Mouse (Mus musculus) gastrocnemius, adult 18-20 months (tissue): ENCODE results near the gene Snph. TPM values are rescaled to one million over a fixed set of nuclear protein-coding genes. Genes with fewer than 3 reads are reported as not detected.
A peak's percentile ranks its signal among the peaks of the same experiment; 100 is the strongest.

Experiments
- DNase-seq: peaks from one replicate; pipeline ENCODE4 v3.0.0; 2021; ENCODE audit warnings: low spot score
- total RNA-seq, 2 experiments: library from RNA; stranded (reverse); gene quantifications; 2 replicates each; pipeline ENCODE4 v1.2.3; 2021

Snph gene
- total RNA-seq, 2 experiments from 2014 or later = 30.7 to 33.2 TPM

- DNase-seq = peak; percentile 17
Observed at GRCm38 (mm10) chr2:151543063-151543895, 89.1 kb downstream of the Snph start.

GRCm38 (mm10) chr2:151542323-151543062 lies 89.9 kb downstream of the Snph start, which contains the start of gene Fkbp1a:
Fkbp1a (plus strand) TSS chr2:151542483.
- DNase-seq = peak; percentile 98

Other genes with a start within 250 kb of the Snph start
- gene 4921509C19Rik, start 156.4 kb downstream of the Snph start, total RNA-seq = not detected
- 10 to 100 TPM; 81.6 to 83.1 TPM for gene Nsfl1c, start 138.4 kb downstream of the Snph start, total RNA-seq
- 100 to 1,000 TPM; 157 to 163 TPM for gene Fkbp1a, start 90.1 kb downstream of the Snph start, total RNA-seq
- 1 to 10 TPM in 1 of 2 experiments, under 1 TPM in 1; 0.74 to 1.2 TPM for gene Sdcbp2, start 60.0 kb downstream of the Snph start, total RNA-seq
- not detected for gene Rad21l, start 35.9 kb upstream of the Snph start, total RNA-seq
- gene Tmem74b, start 69.4 kb upstream of the Snph start, total RNA-seq = 1 to 10 TPM in 1 of 2 experiments, under 1 TPM in 1; 0.89 to 1.4 TPM
- gene Psmf1, start 111.6 kb upstream of the Snph start, total RNA-seq = 10 to 100 TPM; 15.6 to 18.4 TPM
- gene Rspo4, start 210.3 kb upstream of the Snph start, total RNA-seq = under 1 TPM in 1 of 2 experiments, not detected in 1; 0.09 TPM